Mouse (Mus musculus) liver, postnatal 0 days (tissue): ENCODE data around the gene Gm20696.

Source experiments
- CTCF ChIP-seq: sonication (generic); IDR thresholded peaks from 2 replicates; pipeline ENCODE4 v1.5.1; 2016; ENCODE audit warnings: antibody characterized with exemption, low read depth
- EP300 ChIP-seq: IDR thresholded peaks from 2 replicates; pipeline ENCODE4 v1.6.1; 2016; ENCODE audit warnings: antibody characterized with exemption, low read depth, mild to moderate bottlenecking

DNA sequence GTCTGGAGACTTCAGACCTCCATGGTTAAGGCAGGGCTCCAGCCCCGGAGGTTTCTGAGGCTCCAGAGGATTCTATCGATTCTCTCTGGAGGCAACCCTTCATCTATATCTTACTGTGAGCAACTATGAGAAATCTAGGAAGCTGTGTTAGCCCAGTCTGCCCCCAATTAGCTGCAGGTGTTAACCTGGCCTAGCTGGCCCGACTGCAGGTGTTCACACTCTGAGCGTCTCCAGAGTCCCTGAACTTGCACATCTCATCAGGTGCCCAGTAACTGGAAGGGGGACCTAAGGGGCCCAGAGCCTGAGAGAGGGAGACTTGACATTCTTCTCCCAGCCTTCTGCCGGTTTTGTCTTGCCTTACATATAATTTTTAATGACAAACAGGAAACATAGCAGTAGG lies 278.6 kb downstream of the Gm20696 start:
- TF ChIP-seq EP300 (no peak), CTCF (no peak)
